Mouse (Mus musculus) lung, adult 2 months (tissue): ENCODE measurements around the gene Mad1l1.

Source experiments
- CTCF ChIP-seq: fragments of 200-500 bp; IDR thresholded peaks from 2 replicates; pipeline ENCODE4 v1.5.1; 2011; ENCODE audit warnings: mild to moderate bottlenecking, low read length, control low read depth; ENCODE audit not compliant: insufficient read depth
- POLR2A ChIP-seq: fragments of 200-500 bp; IDR thresholded peaks from 2 replicates; pipeline ENCODE4 v1.6.1; 2011; ENCODE audit warnings: low read depth, mild to moderate bottlenecking, control low read depth, low read length, borderline replicate concordance; ENCODE audit errors: extremely low read depth

DNA sequence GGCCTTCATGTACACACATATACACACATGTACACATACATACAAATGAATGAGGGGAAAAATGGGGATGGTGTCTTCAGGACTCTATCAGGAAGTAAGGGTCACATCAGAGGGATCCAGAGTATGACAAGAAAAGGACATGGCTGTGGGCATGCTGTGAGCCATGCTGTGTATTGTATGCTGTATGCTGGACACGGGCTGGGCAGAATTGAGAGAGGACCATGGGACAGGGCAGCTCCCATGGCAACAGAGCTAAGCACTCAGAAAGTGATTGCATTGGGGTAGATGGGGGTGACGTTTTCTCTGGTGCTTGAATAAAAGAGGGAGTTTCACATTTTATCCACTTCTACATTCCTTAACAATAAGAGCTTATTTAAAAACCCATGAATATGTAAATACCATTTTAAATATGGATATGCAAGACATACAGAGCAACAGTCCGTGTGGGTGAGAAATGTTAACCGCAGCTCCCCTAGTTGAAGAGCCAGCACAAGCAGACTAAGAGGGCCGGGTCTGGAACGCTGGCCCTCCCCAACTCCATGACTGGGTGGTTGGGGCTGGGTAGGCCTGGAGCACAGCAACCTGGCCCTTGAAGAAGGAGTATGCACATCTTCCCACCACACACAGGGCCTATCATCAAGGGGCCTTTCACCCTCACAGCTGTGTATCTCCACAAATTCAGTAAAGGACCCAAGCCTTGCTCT, 71.8 kb downstream of the Mad1l1 start:
- no peak for TF ChIP-seq POLR2A
- TF ChIP-seq CTCF, result no peak
